Mouse (Mus musculus) forebrain, postnatal 0 days (tissue): ENCODE data around the gene Agfg2. TPM values are rescaled to one million over a fixed set of nuclear protein-coding genes. Genes with fewer than 3 reads are reported as not detected.

Experiments used
- ATAC-seq: fragments of 200-750 bp; cut with Nextera tagmentation; 2 replicates; pipeline ENCODE4 v1.8.0; 2017; ENCODE audit warnings: mild to moderate bottlenecking, moderate library complexity
- DNase-seq: peaks from one replicate; pipeline ENCODE4 v3.0.0-alpha.2; 2015
- H3K27ac ChIP-seq: fragments of 300-500 bp; sonication (generic); 2 replicates; pipeline ENCODE4 v1.5.1; 2014; ENCODE audit warnings: low read depth, mild to moderate bottlenecking, antibody characterized with exemption, low read length, moderate library complexity, mixed read lengths
- H3K27me3 ChIP-seq: fragments of 300-500 bp; sonication (generic); 2 replicates; pipeline ENCODE4 v1.6.1; 2014; ENCODE audit warnings: mild to moderate bottlenecking, low read length, mixed read lengths; ENCODE audit not compliant: insufficient read depth
- H3K36me3 ChIP-seq: fragments of 300-500 bp; sonication (generic); 2 replicates; pipeline ENCODE4 v1.6.1; 2014; ENCODE audit warnings: mild to moderate bottlenecking, moderate library complexity; ENCODE audit not compliant: insufficient read depth
- H3K4me1 ChIP-seq: fragments of 300-500 bp; sonication (generic); 2 replicates; pipeline ENCODE4 v1.6.1; 2014; ENCODE audit warnings: antibody characterized with exemption; ENCODE audit not compliant: insufficient read depth
- H3K4me2 ChIP-seq: fragments of 300-500 bp; sonication (generic); 2 replicates; pipeline ENCODE4 v1.6.1; 2014; ENCODE audit warnings: low read depth, mild to moderate bottlenecking, moderate library complexity
- H3K4me3 ChIP-seq: fragments of 300-500 bp; sonication (generic); 2 replicates; pipeline ENCODE4 v1.5.1; 2014; ENCODE audit warnings: low read depth, low read length, mixed read lengths
- H3K9ac ChIP-seq: fragments of 300-500 bp; sonication (generic); 2 replicates; pipeline ENCODE4 v1.6.1; 2014; ENCODE audit warnings: mild to moderate bottlenecking
- H3K9me3 ChIP-seq: fragments of 300-500 bp; sonication (generic); 2 replicates; pipeline ENCODE4 v1.6.1; 2016; ENCODE audit warnings: low read length
- CTCF ChIP-seq: sonication (generic); IDR thresholded peaks from 2 replicates; pipeline ENCODE4 v1.5.1; 2016; ENCODE audit warnings: antibody characterized with exemption, control low read depth, low read depth
- WGBS: fragments of 180-500 bp; shearing (Covaris S2); extraction: QIAGEN DNeasy Blood & Tissue Kit; methylation state at CpG from one replicate; pipeline ENCODE4 v1.1.7; 2014; 5-methylcytosine and 5-hydroxymethylcytosine counted together
- polyA plus RNA-seq: library from polyadenylated mRNA; unstranded; fragments of >200 nt; fragmentation: Nextera tagmentation; extraction: Ambion mirVana; gene quantifications from 2 replicates; pipeline ENCODE4 v1.2.1, GENCODE M21; 2015
- total RNA-seq: library from RNA; depleted of rRNA; stranded (reverse); fragments of >200 nt; gene quantifications from 2 replicates; pipeline ENCODE4 v1.2.3, GENCODE M21; 2014

Gene Agfg2
- total and polyA plus RNA-seq, 2 experiments from 2014 or later = 15.0 to 18.7 TPM

GRCm38 (mm10) chr5:137718020-137718790 is 33.7 kb upstream of the Agfg2 start:
- H3K4me1 ChIP-seq = no peaks in the 10 kb centered on the region

GRCm38 (mm10) chr5:137715685-137716084 is 31.2 kb upstream of the Agfg2 start:
- DNase-seq (no peak), ATAC-seq (no peak)
- no peak overlapping the region for H3K4me3 ChIP-seq
- H3K9ac ChIP-seq = no peak overlapping the region
- H3K27me3 ChIP-seq = no peaks in the 10 kb centered on the region
- WGBS = 82% methylated on average over 8 of the region's 8 CpGs
- no peaks in the 10 kb centered on the region for H3K4me1 ChIP-seq
- H3K27ac ChIP-seq = no peak overlapping the region
- TF ChIP-seq CTCF = no peak
- H3K4me2 ChIP-seq = no peak overlapping the region
- H3K36me3 ChIP-seq = no peaks in the 10 kb centered on the region
- H3K9me3 ChIP-seq = no peaks in the 10 kb centered on the region

More at GRCm38 (mm10) chr5:137718020-137718790, 33.7 kb upstream of the Agfg2 start:
- no peak overlapping the region for H3K4me3 ChIP-seq
- no peaks in the 10 kb centered on the region for H3K27me3 ChIP-seq
- no peak overlapping the region for H3K9ac ChIP-seq
- no peak for TF ChIP-seq CTCF
- 59% methylated on average over 8 of the region's 8 CpGs for WGBS
- H3K27ac ChIP-seq = no peak overlapping the region
- no peak for DNase-seq
- H3K9me3 ChIP-seq = no peaks in the 10 kb centered on the region
- H3K36me3 ChIP-seq = no peaks in the 10 kb centered on the region
- ATAC-seq = no peak
- no peak overlapping the region for H3K4me2 ChIP-seq

GRCm38 (mm10) chr5:137713454-137713853 is 28.9 kb upstream of the Agfg2 start:
- DNase-seq (no peak), ATAC-seq (no peak)
- Histone ChIP-seq H3K4me2 (no peak overlapping the region), H3K36me3 (no peaks in the 10 kb centered on the region), H3K9ac (no peak overlapping the region), H3K27me3 (no peaks in the 10 kb centered on the region), H3K9me3 (no peaks in the 10 kb centered on the region), H3K4me3 (no peak overlapping the region), H3K27ac (no peak overlapping the region), H3K4me1 (no peaks in the 10 kb centered on the region)
- no peak for TF ChIP-seq CTCF
- 63% methylated on average over 5 of the region's 5 CpGs for WGBS

GRCm38 (mm10) chr5:137706913-137707633 is 22.5 kb upstream of the Agfg2 start:
- Histone ChIP-seq H3K4me1 (0 out of 2 replicates have a peak, but pooled peaks cover 4% of the 10 kb centered on the region), H3K9me3 (no peaks in the 10 kb centered on the region), H3K36me3 (no peaks in the 10 kb centered on the region), H3K4me2 (no peak overlapping the region), H3K9ac (no peak overlapping the region), H3K27me3 (no peaks in the 10 kb centered on the region), H3K27ac (no peak overlapping the region), H3K4me3 (no peak overlapping the region)
- 48% methylated on average over 12 of the region's 12 CpGs for WGBS
- no peak for ATAC-seq
- no peak for DNase-seq
- no peak for TF ChIP-seq CTCF

GRCm38 (mm10) chr5:137705242-137705641 is 20.7 kb upstream of the Agfg2 start:
- H3K4me3 ChIP-seq = no peak overlapping the region
- H3K9ac ChIP-seq = no peak overlapping the region
- no peak for TF ChIP-seq CTCF
- H3K4me1 ChIP-seq = 0 out of 2 replicates have a peak, but pooled peaks cover 4% of the 10 kb centered on the region
- no peaks in the 10 kb centered on the region for H3K27me3 ChIP-seq
- H3K27ac ChIP-seq = no peak overlapping the region
- ATAC-seq = no peak
- H3K9me3 ChIP-seq = no peaks in the 10 kb centered on the region
- DNase-seq = no peak
- H3K36me3 ChIP-seq = no peaks in the 10 kb centered on the region
- no peak overlapping the region for H3K4me2 ChIP-seq
- 38% methylated on average over 6 of the region's 6 CpGs for WGBS

GRCm38 (mm10) chr5:137699850-137700249 is 15.3 kb upstream of the Agfg2 start:
- Histone ChIP-seq H3K27ac (no peak overlapping the region), H3K36me3 (no peaks in the 10 kb centered on the region), H3K4me3 (no peak overlapping the region), H3K4me1 (no peaks in the 10 kb centered on the region), H3K9ac (no peak overlapping the region), H3K9me3 (no peaks in the 10 kb centered on the region), H3K4me2 (no peak overlapping the region), H3K27me3 (no peaks in the 10 kb centered on the region)
- WGBS = 50% methylated on average over 2 of the region's 2 CpGs
- TF ChIP-seq CTCF = no peak
- DNase-seq (no peak), ATAC-seq (no peak)

GRCm38 (mm10) chr5:137699080-137699479 is 14.6 kb upstream of the Agfg2 start:
- ATAC-seq = no peak
- WGBS = 84% methylated on average over 3 of the region's 3 CpGs
- no peak overlapping the region for H3K4me3 ChIP-seq

More at GRCm38 (mm10) chr5:137699080-137699479, 14.6 kb upstream of the Agfg2 start:
- Histone ChIP-seq H3K27me3 (no peaks in the 10 kb centered on the region), H3K4me1 (no peaks in the 10 kb centered on the region), H3K27ac (no peak overlapping the region), H3K9me3 (no peaks in the 10 kb centered on the region), H3K4me2 (no peak overlapping the region), H3K9ac (no peak overlapping the region), H3K36me3 (no peaks in the 10 kb centered on the region)
- TF ChIP-seq CTCF = no peak
- no peak for DNase-seq
